Mouse (Mus musculus) megakaryocyte, embryonic 14.5 days (primary cell): ENCODE data around the gene Prkar2b.

Experiments
- FLI1 ChIP-seq: IDR thresholded peaks from 2 replicates; pipeline ENCODE4 v1.6.1; 2012; ENCODE audit warnings: low read length, inconsistent platforms, mixed read lengths
- GATA1 ChIP-seq: IDR thresholded peaks from 3 replicates; pipeline ENCODE4 v1.6.1; 2012; ENCODE audit warnings: mixed read lengths, low read length, inconsistent platforms, borderline replicate concordance

DNA sequence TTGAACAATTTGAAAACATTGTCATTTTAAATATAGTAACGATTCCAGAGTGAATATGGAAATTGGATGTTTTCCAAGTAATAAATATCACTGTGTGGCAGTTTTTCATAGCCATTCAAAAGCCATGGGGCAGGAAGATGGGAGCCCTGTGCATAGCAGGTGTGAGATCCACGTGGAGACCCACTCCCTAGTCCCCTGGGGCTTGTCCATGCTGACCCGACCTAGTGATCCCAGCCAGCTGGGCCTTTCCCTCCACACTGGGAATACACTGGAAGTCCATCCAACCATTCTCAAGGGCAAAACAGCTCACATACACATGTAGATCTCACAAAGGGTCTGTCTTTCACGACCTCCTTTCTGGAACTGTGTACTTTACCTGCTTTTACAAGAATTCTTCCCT is 37.5 kb upstream of the Prkar2b start:
- no peak for TF ChIP-seq GATA1
- TF ChIP-seq FLI1, result no peak
